Mouse (Mus musculus): ENCODE measurements around the gene Syn2.

The Syn2 gene

GRCm38 (mm10) chr6:115244222-115244621, 109.5 kb downstream of the Syn2 start:
- in situ Hi-C loops (cut with MboI): no loop called here

- in situ Hi-C loops (cut with MboI): no loop called here
These were observed 110.9 kb downstream of the Syn2 start for GRCm38 (mm10) chr6:115245500-115246058.

DNA sequence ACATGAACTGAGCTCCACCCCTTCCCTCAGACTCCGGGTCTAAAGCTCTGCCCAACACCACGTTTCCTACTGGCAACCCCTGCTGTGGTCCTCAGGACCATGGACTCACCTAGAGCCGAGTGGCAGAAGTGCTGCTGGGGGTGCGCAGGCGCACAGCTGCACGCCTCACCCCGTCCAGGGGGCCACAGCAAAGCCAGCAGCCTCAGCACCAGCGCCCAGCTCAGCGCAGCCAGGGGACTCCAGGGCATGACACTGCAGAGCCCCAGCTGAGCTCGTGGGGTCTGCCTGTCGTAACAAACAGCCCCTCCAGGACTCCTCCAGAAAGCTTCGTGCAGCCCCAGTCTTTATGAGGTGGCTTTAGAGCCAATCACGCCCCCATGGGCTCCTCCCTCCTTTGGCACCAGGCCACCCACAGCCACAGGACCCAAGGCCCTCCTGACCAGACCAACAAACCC, 116.9 kb downstream of the Syn2 start:
- in situ Hi-C loops (cut with MboI): no loop called here

DNA sequence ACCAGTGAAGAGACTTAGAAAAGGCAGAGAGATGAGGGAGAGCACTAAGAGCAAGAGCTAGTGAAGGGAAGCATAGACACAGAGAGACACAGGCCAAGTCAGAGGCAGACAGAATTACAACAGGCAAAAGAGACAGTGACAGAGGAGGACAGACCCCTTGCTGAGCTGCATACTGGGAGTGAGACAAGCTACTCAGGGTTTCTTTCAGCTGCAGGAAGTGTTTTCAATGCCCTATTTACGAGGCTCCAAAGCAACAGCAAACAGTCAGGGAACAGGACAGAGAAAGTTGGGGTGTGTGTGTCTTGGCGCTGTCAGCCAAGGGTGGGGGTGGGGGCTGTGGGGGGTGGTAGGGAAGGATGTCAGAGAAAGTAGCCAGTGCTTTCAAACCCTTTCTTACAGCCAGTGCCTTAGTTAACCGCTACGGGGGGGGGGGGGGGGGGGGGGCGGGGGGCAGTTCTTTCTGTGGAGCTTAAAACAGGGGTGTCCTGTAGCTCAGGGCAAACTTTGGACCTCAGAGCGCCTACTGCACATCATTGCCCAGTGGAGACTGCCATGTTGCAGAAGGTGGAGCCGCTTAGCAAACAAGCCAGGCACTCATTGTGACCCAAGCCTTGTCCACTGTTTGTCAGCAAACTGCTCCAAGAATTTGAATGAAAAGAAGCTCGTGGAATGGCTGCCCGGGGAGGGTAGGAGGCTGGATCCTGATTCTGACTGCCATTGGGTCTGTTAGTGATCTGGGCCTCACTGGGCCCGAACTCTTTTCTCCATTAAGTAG, 117.6 kb downstream of the Syn2 start, which contains the start of gene Timp4:
TSS of gene Timp4 (minus strand) at position 107 of the 775 bp plus-strand sequence.
- in situ Hi-C loops (cut with MboI): no loop called here

DNA sequence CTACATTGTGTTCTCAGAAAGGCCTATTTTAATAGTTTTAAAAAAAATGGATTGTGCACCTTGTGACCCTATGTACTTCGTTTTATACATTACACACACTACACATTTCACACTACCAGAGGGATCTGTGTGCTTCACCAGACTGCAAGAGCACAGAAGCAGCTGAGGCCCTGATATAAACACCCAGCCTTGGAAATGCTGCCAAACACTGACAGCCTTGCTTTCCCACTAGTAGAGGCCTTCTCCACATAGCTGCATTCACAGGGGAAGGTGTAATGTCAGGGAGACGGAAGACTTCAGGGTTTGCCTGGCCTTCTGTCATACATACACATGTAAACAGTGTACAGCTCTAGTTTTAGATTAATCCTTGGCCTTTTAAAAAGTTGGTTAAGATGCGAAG, 120.5 kb downstream of the Syn2 start:
- in situ Hi-C loops (cut with MboI): no loop called here

DNA sequence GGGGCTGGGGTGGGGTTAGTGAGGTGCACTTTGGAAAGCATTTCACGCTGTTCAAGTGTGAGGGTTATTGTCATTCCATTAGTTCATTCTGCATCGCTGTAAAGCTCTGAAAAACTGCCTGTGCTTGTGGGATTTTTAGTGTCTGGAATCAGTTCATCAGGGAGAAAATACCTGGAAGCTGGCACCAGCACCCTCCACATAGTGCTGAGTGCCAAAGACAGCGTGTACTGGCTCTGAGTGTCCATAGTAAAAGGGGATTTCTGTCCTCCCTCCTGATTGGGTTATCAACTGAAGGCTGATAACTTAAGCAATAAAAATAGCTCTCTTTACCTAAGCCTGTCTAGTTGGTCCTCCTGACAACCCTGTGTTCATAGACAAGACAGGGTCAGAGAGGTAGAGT, 125.8 kb downstream of the Syn2 start:
- in situ Hi-C loops (cut with MboI): no loop called here

DNA sequence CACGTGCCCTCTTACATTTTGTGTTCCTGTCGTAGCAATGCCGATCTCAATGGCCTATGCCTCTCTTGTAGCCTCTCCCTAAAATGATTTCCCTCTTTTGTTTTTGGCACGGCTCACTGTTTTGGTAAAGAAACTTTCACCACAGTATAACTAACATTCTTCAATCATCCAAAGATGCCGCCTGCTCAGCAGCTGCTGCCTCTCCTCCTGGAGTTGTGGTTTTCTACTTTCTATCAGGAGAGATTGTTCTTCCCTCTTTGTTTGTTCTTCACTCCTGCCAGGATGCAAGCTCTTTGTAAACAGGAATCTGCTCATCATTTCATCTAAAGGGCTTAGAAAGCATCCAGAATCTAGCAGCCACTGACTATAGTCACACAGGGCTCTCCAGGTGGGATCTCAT, 132.1 kb downstream of the Syn2 start:
- in situ Hi-C loops (cut with MboI): no loop called here

DNA sequence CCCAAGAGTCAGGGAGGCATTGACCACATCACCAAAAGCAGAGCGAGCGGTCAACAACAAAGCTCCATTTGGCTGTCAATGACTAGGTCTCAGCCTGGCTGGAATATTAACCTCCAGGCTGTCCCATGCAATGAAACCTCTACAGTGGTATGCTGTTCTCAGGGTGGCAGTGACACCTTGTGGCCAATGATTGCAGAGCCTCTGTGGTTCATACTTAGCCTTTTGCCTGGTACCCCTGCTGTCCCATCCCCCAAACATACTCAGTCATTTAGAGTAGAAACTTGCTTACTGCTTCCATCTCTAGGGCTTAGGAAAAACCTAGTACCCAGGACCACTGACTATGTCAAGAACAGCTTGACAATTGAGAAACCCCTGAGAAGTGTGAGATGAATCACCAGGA, 133.2 kb downstream of the Syn2 start:
- in situ Hi-C loops (cut with MboI): no loop called here

DNA sequence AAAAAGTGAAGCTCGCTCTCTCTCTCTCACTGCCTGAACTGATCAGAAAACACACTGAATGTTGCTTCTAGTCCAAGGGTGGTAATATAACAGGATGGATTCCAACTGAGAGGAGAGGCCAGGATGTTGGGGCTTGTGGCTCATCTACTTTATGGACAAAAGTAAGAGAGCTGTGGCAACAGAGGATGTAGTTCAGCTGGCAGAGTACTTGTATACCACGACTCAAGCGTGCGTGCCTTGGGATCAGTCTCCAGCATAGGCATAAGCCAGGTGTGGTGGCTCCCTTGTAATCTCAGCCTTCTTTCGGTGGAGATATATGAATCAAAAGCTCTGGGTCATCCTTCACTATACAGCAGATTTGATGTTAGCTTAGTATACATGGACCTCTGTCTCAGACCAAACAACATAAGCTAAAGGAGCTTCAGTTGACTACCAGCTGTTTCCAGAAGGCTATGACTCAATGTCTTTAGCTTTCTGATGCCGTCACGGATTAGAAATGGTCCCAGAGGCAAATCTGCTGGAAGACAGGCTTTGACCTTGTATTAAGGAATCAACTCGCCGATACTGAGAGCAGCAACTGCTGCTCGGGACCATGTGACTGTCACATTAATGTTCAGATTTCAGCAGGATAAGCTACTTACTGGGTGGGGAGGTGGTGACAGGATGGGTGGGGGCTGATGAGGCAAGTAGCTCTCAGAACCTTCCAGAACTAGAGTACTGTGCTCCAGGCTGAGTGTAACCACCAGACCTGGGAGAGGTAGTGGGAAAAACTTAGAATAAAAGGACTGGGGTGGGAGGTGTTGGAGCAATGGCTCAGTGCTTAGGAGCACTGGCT, 134.1 kb downstream of the Syn2 start:
- in situ Hi-C loops (cut with MboI): no loop called here

GRCm38 (mm10) chr6:115269561-115269960, 134.9 kb downstream of the Syn2 start:
- in situ Hi-C loops (cut with MboI): no loop called here

DNA sequence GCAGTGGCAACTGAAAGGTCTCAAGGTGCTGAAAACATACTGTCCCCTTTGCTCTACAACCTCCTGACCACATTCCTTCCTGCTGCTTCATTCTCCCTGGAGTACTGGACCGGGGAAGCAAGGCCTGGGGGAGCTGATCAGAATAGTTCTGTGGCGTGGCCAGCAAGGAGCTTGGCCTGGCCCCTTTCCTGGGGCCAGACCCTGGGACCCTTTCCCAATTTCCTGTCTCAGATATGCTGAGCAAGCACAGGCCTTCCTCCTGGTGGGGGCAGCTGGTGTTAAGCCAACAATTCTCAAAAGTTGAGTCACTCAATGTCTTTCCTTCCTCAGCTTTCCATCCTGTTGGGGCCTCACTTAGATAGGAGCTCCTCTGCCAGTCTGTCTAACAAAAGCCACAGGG, 135.4 kb downstream of the Syn2 start:
- in situ Hi-C loops (cut with MboI): no loop called here

DNA sequence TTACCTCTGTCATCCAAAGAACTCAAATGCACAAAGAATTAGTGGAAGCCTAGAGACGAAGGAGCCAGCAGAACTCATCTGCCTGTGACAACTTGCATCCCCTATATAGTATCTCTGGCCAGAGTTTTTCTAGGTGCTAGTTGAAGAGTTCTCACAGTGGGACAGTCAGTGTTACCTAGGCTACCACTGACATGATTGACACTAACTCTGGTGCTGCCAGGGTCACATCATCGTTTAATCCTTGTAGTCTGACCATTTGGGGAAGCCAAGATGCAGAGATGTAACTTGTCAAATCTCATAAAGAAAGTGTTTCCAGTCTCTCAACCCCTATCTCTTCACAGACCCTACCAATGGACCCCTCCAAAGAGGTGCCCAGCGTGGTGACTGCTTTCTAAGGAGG, 136.6 kb downstream of the Syn2 start:
- in situ Hi-C loops (cut with MboI): no loop called here

- in situ Hi-C loops (cut with MboI): no loop called here
These were observed 137.2 kb downstream of the Syn2 start for GRCm38 (mm10) chr6:115271866-115272271.

- in situ Hi-C loops (cut with MboI): no loop called here
These were observed 138.6 kb downstream of the Syn2 start for GRCm38 (mm10) chr6:115273346-115273745.

DNA sequence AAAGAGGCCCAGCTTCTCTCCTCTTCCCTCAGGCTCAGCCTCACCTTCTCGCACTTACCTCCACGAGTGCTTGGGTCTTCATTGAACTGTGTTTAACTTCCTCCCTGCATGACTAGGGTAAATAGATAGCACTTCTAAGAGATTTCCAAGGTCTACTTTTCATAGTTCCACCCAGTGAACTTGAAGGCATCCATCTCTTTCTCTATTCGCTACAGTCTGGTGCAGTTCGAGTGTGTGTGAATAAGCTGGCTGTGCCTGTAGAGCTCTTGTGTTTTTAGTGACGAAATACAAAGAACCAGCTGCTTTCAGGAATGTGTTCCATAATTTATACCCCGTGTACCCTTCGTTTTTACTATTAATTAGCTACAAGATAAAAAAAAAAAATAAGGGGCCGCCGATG, 140.0 kb downstream of the Syn2 start:
- in situ Hi-C loops (cut with MboI): no loop called here

GRCm38 (mm10) chr6:115275116-115275815, 140.6 kb downstream of the Syn2 start:
- in situ Hi-C loops (cut with MboI): no loop called here

DNA sequence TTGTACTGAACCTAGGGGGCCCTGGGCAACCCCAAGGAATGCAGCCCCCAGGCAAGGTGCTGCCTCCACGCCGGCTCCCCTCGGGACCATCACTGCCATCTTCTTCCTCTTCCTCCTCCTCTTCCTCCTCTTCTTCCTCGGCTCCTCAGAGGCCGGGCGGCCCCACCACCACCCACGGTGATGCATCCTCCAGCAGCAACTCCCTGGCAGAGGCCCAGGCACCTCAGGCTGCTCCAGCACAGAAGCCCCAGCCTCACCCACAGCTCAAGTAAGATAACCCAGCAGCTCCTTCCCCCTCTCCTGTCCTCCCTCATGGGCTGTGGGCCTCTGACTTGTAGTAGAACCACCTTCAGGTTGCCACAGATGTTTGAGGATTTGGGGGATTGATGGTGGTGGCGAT, 143.4 kb downstream of the Syn2 start:
- in situ Hi-C loops (cut with MboI): no loop called here

DNA sequence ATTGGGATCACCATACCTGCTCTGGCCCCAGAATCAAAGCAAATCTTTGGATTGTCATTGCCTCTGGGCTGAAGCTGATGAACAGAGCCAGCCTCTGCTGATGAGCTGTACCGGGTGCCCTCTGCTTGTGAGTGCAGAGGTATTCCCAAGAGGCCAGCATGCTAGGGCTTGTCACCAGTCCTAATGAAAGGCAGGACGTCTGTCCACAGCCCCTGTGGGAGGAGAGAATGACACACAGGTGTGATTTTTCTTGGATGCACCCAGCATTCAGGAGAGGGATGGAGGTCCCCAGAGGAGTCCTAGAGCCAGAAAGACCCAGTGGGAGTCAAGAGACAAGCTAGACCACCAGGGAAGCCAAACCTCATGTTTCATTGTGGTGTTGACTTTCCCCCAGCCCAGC, 144.9 kb downstream of the Syn2 start:
- in situ Hi-C loops (cut with MboI): no loop called here

DNA sequence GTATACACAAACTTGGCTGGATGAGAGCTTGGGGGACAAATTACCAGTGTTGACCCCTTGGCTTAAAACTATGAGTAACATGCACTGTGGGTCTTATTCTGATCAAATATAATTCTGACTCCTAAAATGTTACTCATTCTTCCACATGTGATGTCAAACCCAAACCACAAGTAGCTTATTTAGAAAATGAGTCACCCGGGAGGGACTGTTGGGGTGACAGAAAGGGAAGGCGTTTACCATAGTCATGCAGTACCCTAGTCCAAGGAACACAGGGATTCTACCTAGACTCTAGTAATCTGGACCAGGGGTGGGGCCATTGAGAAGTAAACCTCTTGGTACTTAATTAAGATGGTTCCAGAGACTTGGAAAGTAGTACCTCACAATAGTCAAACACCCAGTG, 149.5 kb downstream of the Syn2 start:
- in situ Hi-C loops (cut with MboI): no loop called here

GRCm38 (mm10) chr6:115286441-115286840, 151.7 kb downstream of the Syn2 start:
- in situ Hi-C loops (cut with MboI): no loop called here

- in situ Hi-C loops (cut with MboI): no loop called here
These were observed 153.5 kb downstream of the Syn2 start for GRCm38 (mm10) chr6:115288223-115288622.

- in situ Hi-C loops (cut with MboI): no loop called here
These were observed 155.9 kb downstream of the Syn2 start for GRCm38 (mm10) chr6:115290561-115290960.

All from mature B cell (primary cell).